8 mouse cellular contexts compared by ENCODE assay signal in genomic region chr19:7217926-7218267, GRCm38 (mm10). TPM values are rescaled to one million over a fixed set of nuclear protein-coding genes. Genes with fewer than 3 reads are reported as not detected.
A peak's percentile ranks its signal among the peaks of the same experiment; 100 is the strongest.
DNase-seq lines count a peak whose midpoint lies in the region; ATAC-seq and TF ChIP-seq lines count a peak whose summit lies in the region.

No protein-coding gene starts in this region.

- DNase-seq in spleen, adult 2 months (ENCODE audit: low read depth in 1 of 2, low spot score in 2 of 2) = no peak
- DNase-seq in spleen, adult 18-20 months = no peak
- DNase-seq in stomach, postnatal 0 days (ENCODE audit: low spot score) = no peak
- no peak for DNase-seq in right cerebral cortex, postnatal 14 days
- DNase-seq in ovary, postnatal 14 days (ENCODE audit: low spot score) = no peak
- DNase-seq in heart, adult 11 months = no peak

- TF ChIP-seq POLR2A in spleen, adult 2 months (IDR thresholded peaks at IDR 0.05; ENCODE audit: low read depth, low read length) = no peak

- peaks cover 9% of the 10 kb centered on the region for H3K36me3 ChIP-seq in spleen, adult 2 months (ENCODE audit: control insufficient read depth, insufficient read depth, low read length)
- peaks cover 16% of the 10 kb centered on the region; the same call in 1 of the 2 replicates for H3K36me3 ChIP-seq in forebrain, embryonic 15.5 days
- H3K36me3 ChIP-seq in liver, embryonic 15.5 days (replicated peaks) = peaks cover 35% of the 10 kb centered on the region
- peaks cover 5% of the 10 kb centered on the region; the same call in 1 of the 2 replicates for H3K36me3 ChIP-seq in stomach, postnatal 0 days (ENCODE audit: control insufficient read depth, insufficient read depth, low read length)

- TF ChIP-seq CTCF in spleen, adult 2 months (IDR thresholded peaks at IDR 0.05; ENCODE audit: extremely low read depth, insufficient read depth, insufficient read length, insufficient replicate concordance) = no peak
- no peak for TF ChIP-seq CTCF in stomach, postnatal 0 days (IDR thresholded peaks at IDR 0.05; ENCODE audit: low read depth)

- peak overlapping the region; percentile 76; the same call in 1 of the 2 replicates for H3K9ac ChIP-seq in forebrain, embryonic 15.5 days (replicated peaks)
- H3K9ac ChIP-seq in liver, embryonic 15.5 days = peak overlapping the region; percentile 94
- H3K9ac ChIP-seq in stomach, postnatal 0 days (ENCODE audit: low read length) = no peak overlapping the region

- no peak overlapping the region for H3K27ac ChIP-seq in spleen, adult 2 months (ENCODE audit: insufficient read depth, low read length)
- peak overlapping the region; percentile 41; the same call in 1 of the 2 replicates for H3K27ac ChIP-seq in forebrain, embryonic 15.5 days (replicated peaks)
- H3K27ac ChIP-seq in liver, embryonic 15.5 days (replicated peaks) = peak overlapping the region; percentile 86
- no peak overlapping the region for H3K27ac ChIP-seq in stomach, postnatal 0 days (replicated peaks)

- peaks cover 2% of the 10 kb centered on the region; the same call in 1 of the 2 replicates for H3K4me1 ChIP-seq in spleen, adult 2 months (ENCODE audit: control insufficient read depth, insufficient read depth, insufficient read length)
- peaks cover 36% of the 10 kb centered on the region for H3K4me1 ChIP-seq in forebrain, embryonic 15.5 days
- peaks cover 41% of the 10 kb centered on the region for H3K4me1 ChIP-seq in liver, embryonic 15.5 days (replicated peaks)
- 0 out of 2 replicates have a peak, but pooled peaks cover 3% of the 10 kb centered on the region for H3K4me1 ChIP-seq in stomach, postnatal 0 days (replicated peaks; ENCODE audit: control insufficient read depth, insufficient read depth)

- no peaks in the 10 kb centered on the region for H3K27me3 ChIP-seq in spleen, adult 2 months (ENCODE audit: control insufficient read depth, insufficient read depth, low read length)
- H3K27me3 ChIP-seq in forebrain, embryonic 15.5 days = no peaks in the 10 kb centered on the region
- no peaks in the 10 kb centered on the region for H3K27me3 ChIP-seq in liver, embryonic 15.5 days
- no peaks in the 10 kb centered on the region for H3K27me3 ChIP-seq in stomach, postnatal 0 days (ENCODE audit: control insufficient read depth, insufficient read depth, low read length)

- peak overlapping the region; percentile 78 for H3K4me2 ChIP-seq in forebrain, embryonic 15.5 days (replicated peaks)
- peak overlapping the region; percentile 78 for H3K4me2 ChIP-seq in liver, embryonic 15.5 days
- H3K4me2 ChIP-seq in stomach, postnatal 0 days (replicated peaks; ENCODE audit: low read depth) = peak overlapping the region; percentile 66

- WGBS in spleen, adult 2 months = 3% methylated on average over 6 of the region's 6 CpGs
- WGBS in forebrain, embryonic 15.5 days = 5% methylated on average over 6 of the region's 6 CpGs
- WGBS in liver, embryonic 15.5 days (ENCODE audit: insufficient replicate concordance) = 4% methylated on average over 6 of the region's 6 CpGs
- WGBS in stomach, postnatal 0 days = 7% methylated on average over 6 of the region's 6 CpGs

- H3K4me3 ChIP-seq in spleen, adult 2 months (ENCODE audit: extremely low read depth, insufficient read depth, insufficient read length) = 0 out of 2 replicates have a peak overlapping the region, but pooled peaks have one; percentile 0
- peak overlapping the region; percentile 93 for H3K4me3 ChIP-seq in forebrain, embryonic 15.5 days
- peak overlapping the region; percentile 89 for H3K4me3 ChIP-seq in liver, embryonic 15.5 days (replicated peaks)
- peak overlapping the region; percentile 87; the same call in 1 of the 2 replicates for H3K4me3 ChIP-seq in stomach, postnatal 0 days (ENCODE audit: low read depth, low read length)

- ATAC-seq in forebrain, embryonic 15.5 days (replicated peaks) = no peak
- ATAC-seq in liver, embryonic 15.5 days (ENCODE audit: insufficient read depth) = peak; percentile 24
- no peak for ATAC-seq in stomach, postnatal 0 days (ENCODE audit: low FRiP score, low TSS enrichment)

- no peaks in the 10 kb centered on the region for H3K9me3 ChIP-seq in forebrain, embryonic 15.5 days
- H3K9me3 ChIP-seq in liver, embryonic 15.5 days (replicated peaks) = no peaks in the 10 kb centered on the region
- H3K9me3 ChIP-seq in stomach, postnatal 0 days (ENCODE audit: control insufficient read depth, low read length) = no peaks in the 10 kb centered on the region

- no peak for TF ChIP-seq EP300 in stomach, postnatal 0 days (optimal IDR thresholded peaks at IDR 0.05)

RNA-seq across cellular contexts. Expression of gene Cox8a, which starts 0.5 kb away (rescaled TPM):
- 636 and 1,081 TPM in 2 replicates for polyA plus RNA-seq in spleen, adult 2 months (2012; rRNA removed)
- polyA plus RNA-seq in forebrain, embryonic 15.5 days (2015; fragmentation: Nextera tagmentation; extraction: Ambion mirVana) = 656 and 676 TPM in 2 replicates
- polyA plus RNA-seq in liver, embryonic 15.5 days (2015; fragmentation: Nextera tagmentation; extraction: Ambion mirVana) = 485 and 535 TPM in 2 replicates
- 1,651 and 1,766 TPM in 2 replicates for polyA plus RNA-seq in stomach, postnatal 0 days (2015; fragmentation: Nextera tagmentation; extraction: Ambion mirVana)

RNA-seq across cellular contexts. Expression of gene Otub1, which starts 11.8 kb away (rescaled TPM):
- 64.3 and 81.9 TPM in 2 replicates for polyA plus RNA-seq in spleen, adult 2 months (2012; rRNA removed)
- 232 and 233 TPM in 2 replicates for polyA plus RNA-seq in forebrain, embryonic 15.5 days (2015; fragmentation: Nextera tagmentation; extraction: Ambion mirVana)
- 53.7 and 58.4 TPM in 2 replicates for polyA plus RNA-seq in liver, embryonic 15.5 days (2015; fragmentation: Nextera tagmentation; extraction: Ambion mirVana)
- polyA plus RNA-seq in stomach, postnatal 0 days (2015; fragmentation: Nextera tagmentation; extraction: Ambion mirVana) = 121 and 126 TPM in 2 replicates

RNA-seq across cellular contexts. Expression of gene Naa40, which starts 23.1 kb away (rescaled TPM):
- 20.5 and 25.1 TPM in 2 replicates for polyA plus RNA-seq in spleen, adult 2 months (2012; rRNA removed)
- 69.2 and 69.5 TPM in 2 replicates for polyA plus RNA-seq in forebrain, embryonic 15.5 days (2015; fragmentation: Nextera tagmentation; extraction: Ambion mirVana)
- 25.0 and 25.4 TPM in 2 replicates for polyA plus RNA-seq in liver, embryonic 15.5 days (2015; fragmentation: Nextera tagmentation; extraction: Ambion mirVana)
- polyA plus RNA-seq in stomach, postnatal 0 days (2015; fragmentation: Nextera tagmentation; extraction: Ambion mirVana) = 20.1 and 20.5 TPM in 2 replicates

RNA-seq across cellular contexts. Expression of gene Rcor2, which starts 49.2 kb away (rescaled TPM):
- polyA plus RNA-seq in spleen, adult 2 months (2012; rRNA removed) = 1.8 and 3.5 TPM in 2 replicates
- 60.7 and 67.7 TPM in 2 replicates for polyA plus RNA-seq in forebrain, embryonic 15.5 days (2015; fragmentation: Nextera tagmentation; extraction: Ambion mirVana)
- polyA plus RNA-seq in liver, embryonic 15.5 days (2015; fragmentation: Nextera tagmentation; extraction: Ambion mirVana) = 1.1 and 1.3 TPM in 2 replicates
- 2.2 and 2.4 TPM in 2 replicates for polyA plus RNA-seq in stomach, postnatal 0 days (2015; fragmentation: Nextera tagmentation; extraction: Ambion mirVana)

Comparison
In these comparisons a context has a peak if more than half of its experiments do, and no peak if none do; other contexts are left out.
1. H3K27ac ChIP-seq: peak in forebrain, embryonic 15.5 days (single experiment) and liver, embryonic 15.5 days (single experiment); none in spleen, adult 2 months (single experiment) and stomach, postnatal 0 days (single experiment).
2. H3K4me3 ChIP-seq: peak in every context shown above with its lines; median percentile 93 in forebrain, embryonic 15.5 days; 89 in liver, embryonic 15.5 days; 87 in stomach, postnatal 0 days; 0 in spleen, adult 2 months.
3. Peak in every context shown above with its lines, with median percentiles within 50 percentile points of each other: H3K4me2 ChIP-seq.